Mouse (Mus musculus): ENCODE results near the gene 2610002M06Rik.

GRCm38 (mm10) chrX:107816726-107817125 lies 592 bp upstream of the 2610002M06Rik start:
- TF ChIP-seq CTCF (IDR thresholded peaks at IDR 0.05; ENCODE audit: low read depth) (no peak), EP300 (optimal IDR thresholded peaks at IDR 0.05) (no peak)
